Mouse (Mus musculus) liver, embryonic 15.5 days (tissue): ENCODE measurements around the gene Hcls1. TPM values are rescaled to one million over a fixed set of nuclear protein-coding genes. Genes with fewer than 3 reads are reported as not detected.

Experiments
- polyA plus RNA-seq: library from polyadenylated mRNA; unstranded; fragments of >200 nt; fragmentation: Nextera tagmentation; extraction: Ambion mirVana; gene quantifications from 2 replicates; pipeline ENCODE4 v1.2.1, GENCODE M21; 2015

The Hcls1 gene
- polyA plus RNA-seq, 1 experiment from 2014 or later: 14.4 TPM

Other genes starting within 250 kb of the Hcls1 start
- 0.03 and 0.21 TPM in 2 replicates for gene Ildr1, start 241.0 kb upstream of the Hcls1 start, polyA plus RNA-seq
- gene Slc15a2, start 150.0 kb upstream of the Hcls1 start, polyA plus RNA-seq: 1.7 and 2.0 TPM in 2 replicates
- 7.7 and 9.1 TPM in 2 replicates for gene Iqcb1, start 106.6 kb upstream of the Hcls1 start, polyA plus RNA-seq
- 0.21 and 0.39 TPM in 2 replicates for gene Eaf2, start 60.0 kb upstream of the Hcls1 start, polyA plus RNA-seq
- gene Golgb1, start 59.8 kb upstream of the Hcls1 start, polyA plus RNA-seq: 22.7 and 24.7 TPM in 2 replicates
- gene Fbxo40, start 55.5 kb downstream of the Hcls1 start, polyA plus RNA-seq: 0.03 TPM in 1 of 2 replicates, not detected in the other
- gene Polq, start 76.8 kb downstream of the Hcls1 start, polyA plus RNA-seq: 7.5 and 8.1 TPM in 2 replicates